Mouse (Mus musculus) hindbrain, embryonic 13.5 days (tissue): ENCODE measurements around the gene Vrk3. TPM values are rescaled to one million over a fixed set of nuclear protein-coding genes. Genes with fewer than 3 reads are reported as not detected.
A peak's percentile ranks its signal among the peaks of the same experiment; 100 is the strongest.

Source experiments
- ATAC-seq: fragments of 200-750 bp; cut with Nextera tagmentation; 2 replicates; pipeline ENCODE4 v1.8.0; 2017; ENCODE audit warnings: moderate TSS enrichment; ENCODE audit not compliant: low FRiP score
- H3K27ac ChIP-seq: fragments of 300-500 bp; sonication (generic); 2 replicates; pipeline ENCODE4 v1.5.1; 2015; ENCODE audit warnings: inconsistent platforms, mild to moderate bottlenecking, moderate library complexity
- H3K27me3 ChIP-seq: fragments of 300-500 bp; sonication (generic); 2 replicates; pipeline ENCODE4 v1.6.1; 2015; ENCODE audit warnings: mild to moderate bottlenecking, inconsistent platforms
- H3K36me3 ChIP-seq: fragments of 300-500 bp; sonication (generic); 2 replicates; pipeline ENCODE4 v1.6.1; 2015; ENCODE audit warnings: mild to moderate bottlenecking, inconsistent platforms
- H3K4me1 ChIP-seq: fragments of 300-500 bp; sonication (generic); replicated peaks from 2 replicates; pipeline ENCODE4 v1.6.1; 2015; ENCODE audit warnings: inconsistent platforms
- H3K4me2 ChIP-seq: fragments of 300-500 bp; sonication (generic); 2 replicates; pipeline ENCODE4 v1.6.1; 2015; ENCODE audit warnings: inconsistent platforms, mild to moderate bottlenecking, moderate library complexity
- H3K4me3 ChIP-seq: fragments of 300-500 bp; sonication (generic); 2 replicates; pipeline ENCODE4 v1.5.1; 2015; ENCODE audit warnings: mild to moderate bottlenecking, inconsistent platforms
- H3K9ac ChIP-seq: fragments of 300-500 bp; sonication (generic); 2 replicates; pipeline ENCODE4 v1.6.1; 2015; ENCODE audit warnings: mild to moderate bottlenecking, inconsistent platforms
- H3K9me3 ChIP-seq: fragments of 300-500 bp; sonication (generic); 2 replicates; pipeline ENCODE4 v1.6.1; 2016; ENCODE audit warnings: inconsistent platforms
- WGBS: fragments of 180-500 bp; shearing (Covaris S2); methylation state at CpG from one replicate; pipeline ENCODE4 v1.1.7; 2015; 5-methylcytosine and 5-hydroxymethylcytosine counted together
- polyA plus RNA-seq: library from polyadenylated mRNA; unstranded; fragments of >200 nt; fragmentation: Nextera tagmentation; extraction: Ambion mirVana; gene quantifications from 2 replicates; pipeline ENCODE4 v1.2.1, GENCODE M21; 2015

Vrk3 gene
- polyA plus RNA-seq, 1 experiment from 2014 or later, result 33.0 TPM

GRCm38 (mm10) chr7:44821666-44822448 is 73.6 kb downstream of the Vrk3 start:
- 85% methylated on average over 7 of the region's 7 CpGs for WGBS
- Histone ChIP-seq H3K4me1 (peaks cover 47% of the 10 kb centered on the region), H3K27ac (no peak overlapping the region), H3K4me3 (no peak overlapping the region), H3K4me2 (no peak overlapping the region), H3K27me3 (no peaks in the 10 kb centered on the region), H3K9ac (no peak overlapping the region), H3K9me3 (no peaks in the 10 kb centered on the region), H3K36me3 (no peaks in the 10 kb centered on the region)
- no peak for ATAC-seq

- ATAC-seq, result no peak
- peaks cover 7% of the 10 kb centered on the region; the same call in 1 of the 2 replicates for H3K36me3 ChIP-seq
- 38% methylated on average over 7 of the region's 7 CpGs for WGBS
Observed at GRCm38 (mm10) chr7:44823409-44823808, 75.2 kb downstream of the Vrk3 start.

GRCm38 (mm10) chr7:44824872-44825271 is 76.7 kb downstream of the Vrk3 start:
- no peak overlapping the region for H3K4me2 ChIP-seq
- no peak overlapping the region for H3K4me3 ChIP-seq
- WGBS, result 28% methylated on average over 3 of the region's 3 CpGs
- H3K4me1 ChIP-seq, result peaks cover 17% of the 10 kb centered on the region
- H3K36me3 ChIP-seq, result peaks cover 22% of the 10 kb centered on the region
- H3K9me3 ChIP-seq, result no peaks in the 10 kb centered on the region
- H3K27me3 ChIP-seq, result no peaks in the 10 kb centered on the region
- H3K9ac ChIP-seq, result peak overlapping the region; percentile 29; the same call in 1 of the 2 replicates
- ATAC-seq, result peak; percentile 72; the same call in 1 of the 2 replicates
- H3K27ac ChIP-seq, result no peak overlapping the region

More at GRCm38 (mm10) chr7:44823409-44823808, 75.2 kb downstream of the Vrk3 start:
- Histone ChIP-seq H3K4me2 (no peak overlapping the region), H3K9ac (no peak overlapping the region; the same call in 1 of the 2 replicates), H3K9me3 (no peaks in the 10 kb centered on the region), H3K4me1 (peaks cover 32% of the 10 kb centered on the region), H3K27me3 (no peaks in the 10 kb centered on the region), H3K27ac (no peak overlapping the region), H3K4me3 (no peak overlapping the region)

GRCm38 (mm10) chr7:44826771-44827170 is 78.6 kb downstream of the Vrk3 start:
- WGBS, result 91% methylated on average over 3 of the region's 3 CpGs
- no peak for ATAC-seq
- H3K9me3 ChIP-seq, result no peaks in the 10 kb centered on the region

More at GRCm38 (mm10) chr7:44826771-44827170, 78.6 kb downstream of the Vrk3 start:
- Histone ChIP-seq H3K27me3 (no peaks in the 10 kb centered on the region), H3K4me1 (peaks cover 6% of the 10 kb centered on the region; the same call in 1 of the 2 replicates), H3K27ac (no peak overlapping the region), H3K4me2 (no peak overlapping the region), H3K9ac (no peak overlapping the region), H3K4me3 (no peak overlapping the region), H3K36me3 (peaks cover 41% of the 10 kb centered on the region)

Other genes with a start within 250 kb of the Vrk3 start
- 0.08 and 0.18 TPM in 2 replicates for gene Mybpc2, start 223.8 kb upstream of the Vrk3 start, polyA plus RNA-seq
- not detected in 2 replicates for gene Spib, start 216.3 kb upstream of the Vrk3 start, polyA plus RNA-seq
- gene Pold1, start 199.6 kb upstream of the Vrk3 start, polyA plus RNA-seq, result 24.4 and 28.8 TPM in 2 replicates
- gene Nr1h2, start 194.5 kb upstream of the Vrk3 start, polyA plus RNA-seq, result 69.8 and 70.9 TPM in 2 replicates
- 1.1 and 1.7 TPM in 2 replicates for gene Napsa, start 176.0 kb upstream of the Vrk3 start, polyA plus RNA-seq
- gene Kcnc3, start 157.7 kb upstream of the Vrk3 start, polyA plus RNA-seq, result 4.4 and 5.0 TPM in 2 replicates
- 1.9 and 2.3 TPM in 2 replicates for gene Myh14, start 77.6 kb upstream of the Vrk3 start, polyA plus RNA-seq
- gene Izumo2, start 39.7 kb upstream of the Vrk3 start, polyA plus RNA-seq, result not detected in 2 replicates
- gene Zfp473, start 2.6 kb downstream of the Vrk3 start, polyA plus RNA-seq, result 0.78 and 0.91 TPM in 2 replicates
- gene Nup62, start 67.7 kb downstream of the Vrk3 start, polyA plus RNA-seq, result 47.6 and 47.9 TPM in 2 replicates
- 1.6 and 1.7 TPM in 2 replicates for gene Il4i1, start 68.0 kb downstream of the Vrk3 start, polyA plus RNA-seq
- 3.5 and 4.2 TPM in 2 replicates for gene Atf5, start 68.2 kb downstream of the Vrk3 start, polyA plus RNA-seq
- 86.8 and 93.7 TPM in 2 replicates for gene Akt1s1, start 100.6 kb downstream of the Vrk3 start, polyA plus RNA-seq
- gene Tbc1d17, start 100.7 kb downstream of the Vrk3 start, polyA plus RNA-seq, result 108 and 112 TPM in 2 replicates
- gene Pnkp, start 108.7 kb downstream of the Vrk3 start, polyA plus RNA-seq, result 34.1 and 35.8 TPM in 2 replicates
- 495 and 503 TPM in 2 replicates for gene Ptov1, start 121.4 kb downstream of the Vrk3 start, polyA plus RNA-seq
- gene Med25, start 144.3 kb downstream of the Vrk3 start, polyA plus RNA-seq, result 142 and 147 TPM in 2 replicates
- 19.3 and 19.8 TPM in 2 replicates for gene Fuz, start 147.7 kb downstream of the Vrk3 start, polyA plus RNA-seq
- gene Ap2a1, start 181.1 kb downstream of the Vrk3 start, polyA plus RNA-seq, result 105 and 108 TPM in 2 replicates
- gene Tsks, start 194.8 kb downstream of the Vrk3 start, polyA plus RNA-seq, result 0.17 TPM in 1 of 2 replicates, not detected in the other
- gene Cpt1c, start 226.4 kb downstream of the Vrk3 start, polyA plus RNA-seq, result 52.2 and 56.3 TPM in 2 replicates
- 681 and 687 TPM in 2 replicates for gene Prmt1, start 238.2 kb downstream of the Vrk3 start, polyA plus RNA-seq
- gene Irf3, start 249.2 kb downstream of the Vrk3 start, polyA plus RNA-seq, result 66.7 and 68.3 TPM in 2 replicates